Mouse (Mus musculus) olfactory bulb, adult 2 months (tissue): ENCODE data around the gene Hc. TPM values are rescaled to one million over a fixed set of nuclear protein-coding genes. Genes with fewer than 3 reads are reported as not detected.

Experiments used
- H3K27ac ChIP-seq: fragments of 200-500 bp; 2 replicates; pipeline ENCODE4 v1.5.1; 2012; ENCODE audit warnings: low read depth, low read length; ENCODE audit not compliant: insufficient read depth
- H3K4me1 ChIP-seq: fragments of 200-500 bp; 2 replicates; pipeline ENCODE4 v1.6.1; 2012; ENCODE audit warnings: low read length; ENCODE audit not compliant: control insufficient read depth, insufficient read depth
- H3K4me3 ChIP-seq: fragments of 200-500 bp; 2 replicates; pipeline ENCODE4 v1.5.1; 2012; ENCODE audit warnings: mild to moderate bottlenecking, low read depth, low read length, moderate library complexity; ENCODE audit not compliant: insufficient read depth
- CTCF ChIP-seq: fragments of 200-500 bp; IDR thresholded peaks from 2 replicates; pipeline ENCODE4 v1.5.1; 2012; ENCODE audit warnings: low read depth, mild to moderate bottlenecking, low read length, moderate library complexity; ENCODE audit not compliant: insufficient read depth
- POLR2A ChIP-seq: fragments of 200-500 bp; IDR thresholded peaks from 2 replicates; pipeline ENCODE4 v1.6.1; 2012; ENCODE audit warnings: mild to moderate bottlenecking, low read depth, low read length, moderate library complexity; ENCODE audit not compliant: insufficient read depth
- WGBS: fragments of 180-500 bp; shearing (Covaris S2); methylation state at CpG from one replicate; pipeline ENCODE4 v1.1.7; 2018; 5-methylcytosine and 5-hydroxymethylcytosine counted together
- polyA plus RNA-seq: library from polyadenylated mRNA; stranded (reverse); fragments of >200 nt; gene quantifications from 2 replicates; pipeline ENCODE4 v1.2.4, GENCODE M21; 2012; ENCODE audit warnings: low replicate concordance; ENCODE audit not compliant: missing spikeins, insufficient read depth, insufficient read length

Hc gene
- polyA plus RNA-seq, 1 experiment = not detected

DNA sequence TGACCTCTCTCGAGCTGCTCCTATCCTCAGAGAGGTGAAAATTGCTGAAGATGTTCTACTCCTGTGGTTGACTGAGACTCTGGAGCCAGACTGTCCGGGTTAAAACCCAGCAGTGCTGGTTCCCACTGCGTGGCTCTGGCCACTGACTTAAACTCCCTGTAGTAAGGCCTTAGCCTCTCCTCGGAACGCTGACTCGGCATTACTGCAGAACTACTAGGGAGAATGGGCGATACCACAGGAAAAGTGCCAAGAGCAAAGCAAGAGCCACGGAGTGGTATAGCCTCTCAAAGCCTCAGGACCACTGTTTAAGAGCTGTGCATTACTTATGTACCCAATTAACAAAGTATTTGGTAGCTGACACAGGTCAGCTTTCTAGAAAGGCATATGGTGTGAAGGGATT, 76.4 kb downstream of the Hc start:
- Histone ChIP-seq H3K4me3 (no peak overlapping the region), H3K27ac (no peak overlapping the region), H3K4me1 (no peaks in the 10 kb centered on the region)
- TF ChIP-seq POLR2A = no peak
- TF ChIP-seq CTCF = no peak
- WGBS = 82% methylated on average over 8 of the region's 8 CpGs

GRCm38 (mm10) chr2:34982906-34983698, 78.1 kb downstream of the Hc start:
- Histone ChIP-seq H3K4me3 (no peak overlapping the region), H3K27ac (no peak overlapping the region), H3K4me1 (no peaks in the 10 kb centered on the region)
- WGBS = 65% methylated on average over 11 of the region's 11 CpGs
- no peak for TF ChIP-seq POLR2A
- no peak for TF ChIP-seq CTCF

- H3K4me1 ChIP-seq = no peaks in the 10 kb centered on the region
- H3K27ac ChIP-seq = no peak overlapping the region
- H3K4me3 ChIP-seq = no peak overlapping the region
- 54% methylated on average over 14 of the region's 14 CpGs for WGBS
- TF ChIP-seq POLR2A = no peak
- no peak for TF ChIP-seq CTCF
Observed at GRCm38 (mm10) chr2:34982096-34982724, 79.0 kb downstream of the Hc start.

- Histone ChIP-seq H3K4me3 (no peak overlapping the region), H3K27ac (no peak overlapping the region), H3K4me1 (no peaks in the 10 kb centered on the region)
- 64% methylated on average over 3 of the region's 3 CpGs for WGBS
- TF ChIP-seq CTCF (no peak), POLR2A (no peak)
Observed at GRCm38 (mm10) chr2:34979459-34980011, 81.7 kb downstream of the Hc start.

- no peak overlapping the region for H3K27ac ChIP-seq
- WGBS = 93% methylated on average over 2 of the region's 2 CpGs
- no peak overlapping the region for H3K4me3 ChIP-seq
- no peaks in the 10 kb centered on the region for H3K4me1 ChIP-seq
- no peak for TF ChIP-seq POLR2A
- TF ChIP-seq CTCF = no peak
Observed at GRCm38 (mm10) chr2:34978226-34978625, 83.0 kb downstream of the Hc start.

GRCm38 (mm10) chr2:34976945-34977658, 84.1 kb downstream of the Hc start:
- WGBS = 88% methylated on average over 8 of the region's 8 CpGs
- TF ChIP-seq POLR2A (no peak), CTCF (no peak)
- no peak overlapping the region for H3K4me3 ChIP-seq

GRCm38 (mm10) chr2:34976447-34976846, 84.8 kb downstream of the Hc start:
- TF ChIP-seq CTCF = no peak
- no peak for TF ChIP-seq POLR2A
- Histone ChIP-seq H3K27ac (no peak overlapping the region), H3K4me1 (no peaks in the 10 kb centered on the region), H3K4me3 (no peak overlapping the region)
- WGBS = 88% methylated on average over 6 of the region's 6 CpGs

More at GRCm38 (mm10) chr2:34976945-34977658, 84.1 kb downstream of the Hc start:
- Histone ChIP-seq H3K27ac (no peak overlapping the region), H3K4me1 (no peaks in the 10 kb centered on the region)

DNA sequence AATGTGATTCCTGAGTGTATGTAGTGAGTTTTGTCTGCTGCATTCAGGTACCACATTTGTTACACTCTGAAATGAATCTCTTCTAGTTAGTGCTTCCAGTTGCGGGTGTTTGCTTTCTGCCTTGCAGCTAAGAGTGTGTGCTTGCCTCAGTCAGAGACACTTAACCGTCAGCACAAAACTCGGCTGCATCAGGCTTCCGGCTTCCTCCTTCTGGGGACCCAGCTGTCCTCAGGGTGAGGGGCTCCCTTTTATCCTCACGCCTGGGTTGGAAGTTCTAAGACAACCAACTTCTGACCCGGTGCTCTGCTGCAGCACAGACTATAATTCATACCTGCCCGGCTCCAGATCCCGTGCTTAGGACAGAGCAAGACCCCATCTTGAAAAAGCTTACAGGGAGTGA, 88.2 kb downstream of the Hc start:
- no peaks in the 10 kb centered on the region for H3K4me1 ChIP-seq
- no peak overlapping the region for H3K4me3 ChIP-seq
- WGBS = 91% methylated on average over 8 of the region's 8 CpGs
- H3K27ac ChIP-seq = no peak overlapping the region
- TF ChIP-seq CTCF = no peak
- TF ChIP-seq POLR2A = no peak

DNA sequence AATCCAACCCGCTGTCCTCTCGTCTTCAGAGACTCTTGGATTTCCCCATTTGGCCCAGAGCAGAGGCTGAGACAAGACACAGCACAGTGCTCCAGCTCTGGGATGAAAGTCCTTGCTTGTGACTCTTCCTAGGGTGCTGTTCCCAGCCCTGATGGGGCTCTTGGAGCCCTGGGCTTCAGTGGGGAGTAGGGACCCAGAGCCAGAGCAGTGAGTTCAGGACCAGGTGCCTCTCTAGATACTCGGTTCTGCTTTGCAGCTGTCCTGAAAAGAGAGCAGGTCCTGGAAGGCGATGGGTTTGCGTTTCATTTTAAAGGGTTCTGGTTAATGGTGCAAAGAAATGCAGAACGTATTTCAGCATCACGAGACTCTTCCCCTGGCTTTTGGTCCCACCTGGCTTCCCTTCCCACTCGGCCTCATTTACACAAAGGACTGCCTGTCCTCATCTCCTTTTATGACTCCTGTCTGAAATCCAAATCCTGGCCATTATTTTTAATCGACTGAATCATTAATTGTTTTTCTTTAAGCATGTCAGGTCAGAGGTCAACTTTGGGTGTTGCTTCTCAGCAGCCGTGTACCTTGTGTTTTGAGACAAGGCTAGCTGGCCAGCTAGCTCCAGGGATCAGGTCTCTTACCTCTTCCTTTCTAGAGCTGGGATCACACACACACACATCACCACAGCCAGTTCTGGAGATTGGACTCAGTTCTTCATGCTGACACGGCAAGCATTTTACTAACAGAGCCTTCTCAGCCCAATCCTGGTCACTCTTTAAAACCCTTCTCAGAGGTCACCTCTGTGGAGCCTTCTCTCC, 90.0 kb downstream of the Hc start:
- H3K4me3 ChIP-seq = no peak overlapping the region
- WGBS = 85% methylated on average over 11 of the region's 11 CpGs
- H3K27ac ChIP-seq = no peak overlapping the region
- TF ChIP-seq POLR2A (no peak), CTCF (no peak)
- no peaks in the 10 kb centered on the region for H3K4me1 ChIP-seq
